Mouse (Mus musculus): Measurements from ENCODE around the gene Arl9. TPM values are rescaled to one million over a fixed set of nuclear protein-coding genes. Genes with fewer than 3 reads are reported as not detected.
A peak's percentile ranks its signal among the peaks of the same experiment; 100 is the strongest.
"Not testable (repeated sequence)": the region's sequence is repeated elsewhere in the genome, so short reads cannot be mapped to it uniquely, and the experiment has no call there.

The Arl9 gene
- polyA plus RNA-seq, 1 experiment, result not detected

DNA sequence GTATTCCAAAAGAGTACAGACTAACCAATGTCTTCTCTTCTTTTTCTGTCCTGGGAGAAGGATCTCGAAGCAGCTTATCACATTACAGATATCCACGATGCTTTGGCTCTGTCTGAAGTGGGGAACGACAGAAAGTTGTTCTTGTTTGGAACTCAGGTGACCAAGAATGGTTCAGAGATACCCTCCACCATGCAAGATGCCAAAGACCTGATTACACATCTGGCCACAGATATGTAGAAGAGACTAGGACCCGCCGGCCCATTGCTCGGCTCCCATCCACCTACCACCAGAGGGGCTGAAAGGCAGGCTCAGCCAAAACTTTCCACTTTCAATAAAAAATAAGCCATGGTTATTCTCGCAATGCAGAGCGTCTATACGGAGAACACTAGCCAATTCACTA is 6.5 kb downstream of the Arl9 start:
- H3K4me1 ChIP-seq (ENCODE audit: control insufficient read depth, insufficient read depth, low read length), result no peaks in the 10 kb centered on the region
- TF ChIP-seq POLR2A (IDR thresholded peaks at IDR 0.05; ENCODE audit: insufficient read depth, low read depth, low read length) (no peak), CTCF (IDR thresholded peaks at IDR 0.05; ENCODE audit: insufficient read depth, low read depth, low read length) (no peak)
- no peak overlapping the region for H3K27ac ChIP-seq (ENCODE audit: insufficient read depth, low read depth, low read length)
- H3K4me3 ChIP-seq (ENCODE audit: insufficient read depth, low read depth, low read length), result no peak overlapping the region
- WGBS, result 93% methylated on average over 9 of the region's 9 CpGs

DNA sequence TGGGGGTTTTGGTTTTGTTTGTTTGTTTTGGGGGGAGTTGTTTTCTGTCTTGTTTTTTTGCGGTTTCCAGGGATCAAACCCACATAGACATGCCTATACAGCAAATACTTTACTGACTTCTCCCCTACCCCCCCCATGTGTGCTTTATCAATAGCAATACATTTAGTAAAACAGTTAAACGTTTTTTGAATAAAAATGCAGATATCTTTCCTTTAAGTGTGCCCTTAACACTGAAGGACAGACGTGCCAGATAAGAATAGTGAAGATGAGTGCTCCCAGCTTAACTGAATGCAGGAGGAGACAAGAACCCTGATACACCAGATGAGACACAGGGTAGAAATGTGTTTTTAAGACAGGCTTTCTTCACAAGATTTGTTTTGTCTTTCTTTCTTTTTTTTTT is 7.2 kb downstream of the Arl9 start:
- peaks cover 1% of the 10 kb centered on the region for H3K4me1 ChIP-seq (ENCODE audit: control insufficient read depth, insufficient read depth, low read length)
- H3K4me3 ChIP-seq (ENCODE audit: insufficient read depth, low read depth, low read length), result no peak overlapping the region
- no peak overlapping the region for H3K27ac ChIP-seq (ENCODE audit: insufficient read depth, low read depth, low read length)
- WGBS, result 73% methylated on average over 3 of the region's 3 CpGs
- TF ChIP-seq POLR2A (IDR thresholded peaks at IDR 0.05; ENCODE audit: insufficient read depth, low read depth, low read length) (no peak), CTCF (IDR thresholded peaks at IDR 0.05; ENCODE audit: insufficient read depth, low read depth, low read length) (no peak)

DNA sequence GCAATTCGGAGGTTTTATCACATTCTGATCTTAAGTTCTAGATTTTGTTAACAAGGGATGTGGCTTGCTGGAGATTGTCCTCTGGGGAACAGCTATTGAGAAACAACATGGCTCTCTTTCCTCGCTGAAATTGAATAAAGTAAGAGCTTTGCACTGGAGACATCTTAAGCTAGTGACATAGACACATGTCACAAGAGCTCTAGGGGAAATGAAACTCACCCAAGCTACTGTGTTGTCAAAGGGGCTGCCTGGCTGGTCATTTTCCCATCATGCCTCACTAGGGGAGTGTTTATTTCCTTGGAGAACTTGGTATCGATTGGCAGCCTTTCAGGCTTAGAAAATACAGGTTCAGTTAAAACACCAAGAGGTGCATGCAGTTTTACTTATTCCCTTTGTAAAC is 9.3 kb downstream of the Arl9 start:
- Histone ChIP-seq H3K4me3 (ENCODE audit: insufficient read depth, low read depth, low read length) (no peak overlapping the region), H3K27ac (ENCODE audit: insufficient read depth, low read depth, low read length) (no peak overlapping the region), H3K4me1 (ENCODE audit: control insufficient read depth, insufficient read depth, low read length) (peaks cover 4% of the 10 kb centered on the region)
- 84% methylated on average over 3 of the region's 3 CpGs for WGBS
- TF ChIP-seq CTCF (IDR thresholded peaks at IDR 0.05; ENCODE audit: insufficient read depth, low read depth, low read length), result no peak

DNA sequence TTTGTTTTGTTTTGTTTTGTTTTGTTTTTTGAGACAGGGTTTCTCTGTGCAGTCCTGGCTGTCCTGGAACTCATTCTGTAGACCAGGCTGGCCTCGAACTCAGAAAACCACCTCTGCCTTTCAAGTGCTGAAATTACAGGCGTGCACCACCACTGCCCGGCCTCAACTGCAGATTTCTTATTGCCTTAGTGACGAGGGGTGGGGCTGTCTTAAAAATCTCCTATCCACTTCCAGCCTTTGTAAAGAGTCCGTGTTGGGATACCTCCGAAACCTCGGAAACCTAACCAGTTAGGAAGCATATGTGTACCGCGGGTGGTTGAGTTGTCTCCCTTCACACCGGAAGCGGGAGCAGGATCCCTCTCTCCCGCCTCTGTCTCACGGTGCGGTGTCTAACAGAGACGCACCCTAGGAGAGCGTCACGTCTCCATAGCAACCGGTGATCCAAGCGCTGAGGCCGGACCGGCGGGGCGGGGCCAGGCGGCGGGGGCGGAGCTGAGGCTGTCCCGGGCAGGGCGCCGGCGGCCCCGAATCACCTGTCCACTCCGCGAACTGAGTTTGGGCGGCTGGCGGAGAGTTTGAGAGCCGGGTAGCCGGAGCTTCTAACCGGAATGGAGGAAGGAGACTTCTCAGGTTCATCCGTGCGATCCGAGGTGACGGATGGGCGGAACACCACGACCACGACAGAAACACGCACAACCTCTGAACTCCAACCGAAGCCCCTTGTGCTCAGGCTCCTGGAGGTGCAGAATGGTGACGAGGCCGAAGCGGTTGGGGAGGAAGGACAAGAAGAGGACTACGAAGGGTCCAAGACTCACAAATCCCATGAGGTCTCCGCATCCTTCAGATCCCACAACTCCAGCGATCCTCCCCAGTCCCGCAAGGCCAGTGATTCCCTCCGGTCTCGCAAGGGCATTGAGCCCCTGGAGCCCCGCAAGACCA is 12.0 kb downstream of the Arl9 start, which contains the start of gene Thegl:
Thegl (plus strand) TSS at position 480 of the 939 bp plus-strand sequence.
- no peak within 1 kb of the TSS for H3K27ac ChIP-seq (ENCODE audit: insufficient read depth, low read depth, low read length)
- WGBS, result 14% methylated on average over 57 of the region's 57 CpGs
- H3K4me1 ChIP-seq (ENCODE audit: control insufficient read depth, insufficient read depth, low read length), result peaks cover 4% of the 10 kb centered on the region
- peak within 1 kb of the TSS; percentile 55 for H3K4me3 ChIP-seq (ENCODE audit: insufficient read depth, low read depth, low read length)
- TF ChIP-seq CTCF (IDR thresholded peaks at IDR 0.05; ENCODE audit: insufficient read depth, low read depth, low read length) (no peak), POLR2A (IDR thresholded peaks at IDR 0.05; ENCODE audit: insufficient read depth, low read depth, low read length) (no peak)

DNA sequence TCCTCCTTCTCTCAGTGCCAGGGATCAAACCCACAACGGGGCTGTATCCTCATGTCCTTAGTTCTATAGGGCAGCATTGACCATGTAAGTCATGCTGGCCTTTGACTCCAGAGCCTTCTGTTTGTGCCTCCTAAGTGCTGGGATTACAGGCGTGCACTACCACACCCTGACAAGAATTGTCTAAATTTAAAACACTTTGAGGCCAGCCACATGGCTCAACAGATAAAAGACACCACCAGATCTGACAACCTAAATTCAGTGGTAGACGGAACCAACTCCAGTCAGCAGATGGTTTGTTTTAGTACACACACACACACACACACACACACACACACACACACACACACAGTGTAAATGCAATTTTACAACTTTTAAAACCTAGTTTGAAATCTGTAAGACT is 24.2 kb downstream of the Arl9 start:
- no peak for TF ChIP-seq CTCF (IDR thresholded peaks at IDR 0.05; ENCODE audit: insufficient read depth, low read depth, low read length)
- no peak for TF ChIP-seq POLR2A (IDR thresholded peaks at IDR 0.05; ENCODE audit: insufficient read depth, low read depth, low read length)
- Histone ChIP-seq H3K27ac (ENCODE audit: insufficient read depth, low read depth, low read length) (no peak overlapping the region), H3K4me1 (ENCODE audit: control insufficient read depth, insufficient read depth, low read length) (no peaks in the 10 kb centered on the region), H3K4me3 (ENCODE audit: insufficient read depth, low read depth, low read length) (no peak overlapping the region)
- WGBS, result 81% methylated on average over 3 of the region's 3 CpGs

DNA sequence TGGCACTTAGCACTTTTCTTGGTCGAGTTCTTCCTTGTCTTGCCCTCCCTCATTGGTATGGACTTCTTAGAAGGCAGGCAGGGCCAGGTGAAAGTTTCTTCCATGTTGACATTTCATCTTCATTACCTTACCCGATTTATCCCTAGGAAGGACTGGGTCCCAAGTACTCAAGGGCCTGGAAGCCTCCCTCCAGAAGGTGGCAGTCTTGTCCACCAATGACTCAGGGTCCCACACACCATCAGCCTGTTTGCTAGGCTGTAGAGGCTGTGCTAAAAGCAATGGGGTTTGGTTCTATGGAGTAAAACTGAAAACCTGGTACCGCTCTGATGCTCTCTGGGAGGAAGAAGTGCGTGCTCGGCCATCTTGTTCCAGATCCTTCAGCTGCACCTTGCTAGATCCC is 25.9 kb downstream of the Arl9 start:
- H3K27ac ChIP-seq (ENCODE audit: insufficient read depth, low read depth, low read length), result no peak overlapping the region
- 79% methylated on average over 5 of the region's 5 CpGs for WGBS

DNA sequence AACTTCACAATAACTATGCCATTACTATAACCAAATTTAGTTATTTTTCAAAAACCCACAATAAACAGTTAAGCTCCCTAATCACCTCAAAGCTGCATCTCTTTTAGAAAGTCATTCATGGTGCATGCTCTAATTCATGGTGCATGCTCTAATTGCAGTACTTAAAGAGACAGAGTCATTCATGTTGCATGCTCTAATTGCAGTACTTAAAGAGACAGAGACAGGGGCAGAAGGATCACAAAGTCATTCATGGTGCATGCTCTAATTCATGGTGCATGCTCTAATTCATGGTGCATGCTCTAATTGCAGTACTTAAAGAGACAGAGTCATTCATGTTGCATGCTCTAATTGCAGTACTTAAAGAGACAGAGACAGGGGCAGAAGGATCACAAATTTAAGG is 31.2 kb downstream of the Arl9 start:
- not testable (repeated sequence) for H3K27ac ChIP-seq (ENCODE audit: insufficient read depth, low read depth, low read length); H3K4me3 ChIP-seq (ENCODE audit: insufficient read depth, low read depth, low read length); H3K4me1 ChIP-seq (ENCODE audit: control insufficient read depth, insufficient read depth, low read length)

More for the DNA sequence above, 25.9 kb downstream of the Arl9 start:
- Histone ChIP-seq H3K4me3 (ENCODE audit: insufficient read depth, low read depth, low read length) (no peak overlapping the region), H3K4me1 (ENCODE audit: control insufficient read depth, insufficient read depth, low read length) (no peaks in the 10 kb centered on the region)
- TF ChIP-seq POLR2A (IDR thresholded peaks at IDR 0.05; ENCODE audit: insufficient read depth, low read depth, low read length) (no peak), CTCF (IDR thresholded peaks at IDR 0.05; ENCODE audit: insufficient read depth, low read depth, low read length) (no peak; the same call in 1 of the 2 replicates)

DNA sequence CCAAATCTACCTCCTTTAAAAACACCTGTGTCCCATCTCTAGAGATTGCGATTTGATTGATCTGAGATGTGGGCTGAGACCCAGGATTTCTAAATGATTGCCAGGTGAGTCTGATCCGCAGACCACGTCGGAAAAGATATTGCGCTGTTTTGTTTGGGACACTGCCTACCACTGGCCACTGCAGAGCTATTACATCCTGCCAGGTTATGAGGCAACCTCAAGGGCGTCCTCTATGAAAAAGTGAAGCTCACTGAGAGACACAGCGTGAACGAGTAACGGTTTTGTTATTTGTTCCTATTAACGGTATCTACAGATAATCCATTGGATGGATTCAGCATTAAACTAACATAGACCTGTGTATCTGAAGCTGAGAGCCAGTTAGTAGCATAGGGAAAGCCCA is 34.6 kb downstream of the Arl9 start:
- no peak overlapping the region for H3K27ac ChIP-seq (ENCODE audit: insufficient read depth, low read depth, low read length)
- 92% methylated on average over 10 of the region's 10 CpGs for WGBS
- no peaks in the 10 kb centered on the region for H3K4me1 ChIP-seq (ENCODE audit: control insufficient read depth, insufficient read depth, low read length)
- no peak for TF ChIP-seq CTCF (IDR thresholded peaks at IDR 0.05; ENCODE audit: insufficient read depth, low read depth, low read length)
- no peak overlapping the region for H3K4me3 ChIP-seq (ENCODE audit: insufficient read depth, low read depth, low read length)

DNA sequence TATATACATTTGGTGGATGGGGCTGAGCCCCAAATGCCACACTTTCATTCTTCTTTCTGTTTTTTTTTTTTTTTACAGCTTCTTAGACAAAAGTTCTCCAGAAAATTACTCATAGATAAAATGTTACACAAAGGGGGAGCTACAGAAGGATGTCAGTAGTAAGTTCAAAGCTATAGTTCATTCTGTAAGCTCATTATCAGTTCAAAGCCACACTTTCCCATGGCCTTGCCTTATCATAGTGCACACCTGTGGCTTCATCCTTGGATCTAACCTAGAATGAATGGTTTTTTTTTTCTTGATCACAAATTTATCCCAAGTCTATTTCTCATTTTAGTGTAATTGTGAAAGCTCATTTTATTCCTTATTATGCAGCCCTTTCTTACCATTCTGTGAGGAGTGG is 35.5 kb downstream of the Arl9 start:
- TF ChIP-seq POLR2A (IDR thresholded peaks at IDR 0.05; ENCODE audit: insufficient read depth, low read depth, low read length), result no peak
- TF ChIP-seq CTCF (IDR thresholded peaks at IDR 0.05; ENCODE audit: insufficient read depth, low read depth, low read length), result no peak
- no peaks in the 10 kb centered on the region for H3K4me1 ChIP-seq (ENCODE audit: control insufficient read depth, insufficient read depth, low read length)
- H3K27ac ChIP-seq (ENCODE audit: insufficient read depth, low read depth, low read length), result no peak overlapping the region
- H3K4me3 ChIP-seq (ENCODE audit: insufficient read depth, low read depth, low read length), result no peak overlapping the region

DNA sequence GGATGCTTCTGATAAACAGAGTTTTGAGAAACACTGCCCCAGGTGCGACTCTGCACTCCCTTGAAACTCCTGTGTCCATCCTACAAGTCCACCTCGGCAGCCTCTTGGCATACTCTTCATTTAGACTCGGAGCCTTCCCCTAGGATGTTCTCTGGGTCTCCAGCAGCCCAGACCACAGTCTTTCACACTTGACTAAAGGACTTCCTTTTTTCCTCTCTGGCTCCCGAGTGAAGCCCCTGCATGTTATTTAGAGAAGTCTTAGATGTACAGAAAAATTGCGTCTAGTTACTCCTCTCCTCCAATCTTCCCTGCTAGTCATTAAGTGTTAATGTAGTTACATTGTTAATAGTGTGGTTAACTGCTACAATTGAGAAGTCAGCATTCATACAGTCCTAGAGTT is 40.5 kb downstream of the Arl9 start:
- TF ChIP-seq POLR2A (IDR thresholded peaks at IDR 0.05; ENCODE audit: insufficient read depth, low read depth, low read length), result no peak
- H3K4me3 ChIP-seq (ENCODE audit: insufficient read depth, low read depth, low read length), result no peak overlapping the region
- H3K4me1 ChIP-seq (ENCODE audit: control insufficient read depth, insufficient read depth, low read length), result no peaks in the 10 kb centered on the region
- 71% methylated on average over 5 of the region's 5 CpGs for WGBS
- no peak overlapping the region for H3K27ac ChIP-seq (ENCODE audit: insufficient read depth, low read depth, low read length)

Data from olfactory bulb, adult 2 months (tissue).